Comparison of ENCODE assay signal across 8 mouse cellular contexts in the genomic region with DNA sequence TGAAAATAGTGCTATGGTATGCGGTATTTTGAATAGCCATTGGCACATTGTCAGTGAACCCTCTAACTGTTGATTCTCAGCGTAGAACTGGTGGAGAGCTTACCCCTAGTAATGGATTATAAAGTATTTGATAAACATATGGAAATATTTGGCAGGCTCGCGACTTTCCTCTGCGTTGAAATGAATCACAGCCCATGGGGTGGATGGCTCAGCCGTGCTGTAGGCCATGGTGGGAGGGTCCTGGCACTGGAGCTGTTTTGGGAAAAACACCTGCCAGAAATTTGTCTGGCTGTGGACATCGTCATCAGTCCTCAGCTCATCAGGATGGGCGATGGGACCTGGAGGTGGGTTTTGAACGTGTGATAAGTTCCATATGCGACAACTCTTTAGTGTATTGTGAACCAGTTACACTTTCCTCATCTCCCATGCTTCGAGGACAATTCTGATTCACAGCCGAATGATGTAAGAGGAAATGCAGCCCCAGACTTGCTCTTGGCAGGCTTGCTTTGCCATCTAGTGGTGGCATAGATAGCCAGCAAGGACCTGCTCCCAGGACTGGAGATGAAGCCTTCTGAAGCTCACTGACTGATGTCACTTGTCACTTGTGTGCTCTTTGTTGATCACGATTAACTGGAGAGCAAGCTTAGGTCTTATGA. TPM values are rescaled to one million over a fixed set of nuclear protein-coding genes. Genes with fewer than 3 reads are reported as not detected.
DNase-seq lines count a peak whose midpoint lies in the region; ATAC-seq and TF ChIP-seq lines count a peak whose summit lies in the region.

No protein-coding gene starts in this region.

- no peaks in the 10 kb centered on the region for H3K36me3 ChIP-seq in heart, embryonic 15.5 days
- no peaks in the 10 kb centered on the region for H3K36me3 ChIP-seq in liver, embryonic 11.5 days (ENCODE audit: control insufficient read depth, insufficient read depth, low read length)
- H3K36me3 ChIP-seq in neural tube, embryonic 12.5 days = no peaks in the 10 kb centered on the region

- H3K27me3 ChIP-seq in heart, embryonic 15.5 days = no peaks in the 10 kb centered on the region
- peaks cover 4% of the 10 kb centered on the region for H3K27me3 ChIP-seq in liver, embryonic 11.5 days (replicated peaks; ENCODE audit: control insufficient read depth, insufficient read depth, low read length)
- H3K27me3 ChIP-seq in neural tube, embryonic 12.5 days (replicated peaks) = no peaks in the 10 kb centered on the region

- DNase-seq in CD4-positive helper T cell, adult 2 months (ENCODE audit: low read depth, low spot score) = peak; percentile 10
- DNase-seq in fibroblast of lung, adult 2 months (ENCODE audit: low read depth) = peak; percentile 56
- peak; percentile 64 for DNase-seq in kidney, postnatal 14 days
- no peak for DNase-seq in liver, embryonic 11.5 days (ENCODE audit: low spot score)
- DNase-seq in thymus, postnatal 36 days = peak; percentile 7 to 11

- H3K27ac ChIP-seq in bone marrow macrophage, adult 2 months (ENCODE audit: insufficient read depth, low read depth, low read length) = no peak overlapping the region
- no peak overlapping the region for H3K27ac ChIP-seq in heart, embryonic 15.5 days
- H3K27ac ChIP-seq in liver, embryonic 11.5 days (ENCODE audit: low read depth, low read length) = no peak overlapping the region
- H3K27ac ChIP-seq in neural tube, embryonic 12.5 days = no peak overlapping the region

- TF ChIP-seq POLR2A in bone marrow macrophage, adult 2 months (IDR thresholded peaks at IDR 0.05; ENCODE audit: borderline replicate concordance, low read depth, low read length) = no peak

- no peak overlapping the region for H3K4me3 ChIP-seq in bone marrow macrophage, adult 2 months (ENCODE audit: insufficient read depth, low read length)
- no peak overlapping the region for H3K4me3 ChIP-seq in heart, embryonic 15.5 days
- no peak overlapping the region for H3K4me3 ChIP-seq in liver, embryonic 11.5 days (ENCODE audit: low read depth, low read length)
- no peak overlapping the region for H3K4me3 ChIP-seq in neural tube, embryonic 12.5 days

- H3K4me2 ChIP-seq in heart, embryonic 15.5 days = peak overlapping the region; percentile 20; the same call in 1 of the 2 replicates
- no peak overlapping the region for H3K4me2 ChIP-seq in liver, embryonic 11.5 days
- no peak overlapping the region for H3K4me2 ChIP-seq in neural tube, embryonic 12.5 days (replicated peaks)

- peak; percentile 75 for ATAC-seq in heart, embryonic 15.5 days (replicated peaks; ENCODE audit: insufficient number of reproducible peaks, insufficient read depth, low FRiP score, low read depth)
- ATAC-seq in liver, embryonic 11.5 days (replicated peaks; ENCODE audit: low FRiP score) = peak; percentile 57
- ATAC-seq in neural tube, embryonic 12.5 days (ENCODE audit: low FRiP score, low read depth) = peak; percentile 45; the same call in 1 of the 2 replicates

- H3K4me1 ChIP-seq in bone marrow macrophage, adult 2 months (ENCODE audit: control insufficient read depth, insufficient read depth, low read length) = no peaks in the 10 kb centered on the region
- peaks cover 12% of the 10 kb centered on the region; the same call in 1 of the 2 replicates for H3K4me1 ChIP-seq in heart, embryonic 15.5 days (replicated peaks)
- H3K4me1 ChIP-seq in liver, embryonic 11.5 days (replicated peaks; ENCODE audit: control insufficient read depth, insufficient read depth, low read length) = no peaks in the 10 kb centered on the region
- H3K4me1 ChIP-seq in neural tube, embryonic 12.5 days = peaks cover 5% of the 10 kb centered on the region

- 23% methylated on average over 13 of the region's 13 CpGs for WGBS in heart, embryonic 15.5 days
- WGBS in liver, embryonic 11.5 days = 39% methylated on average over 13 of the region's 13 CpGs
- WGBS in neural tube, embryonic 12.5 days = 41% methylated on average over 13 of the region's 13 CpGs

- H3K9ac ChIP-seq in heart, embryonic 15.5 days = no peak overlapping the region
- no peak overlapping the region for H3K9ac ChIP-seq in liver, embryonic 11.5 days (ENCODE audit: low read depth, low read length)
- no peak overlapping the region for H3K9ac ChIP-seq in neural tube, embryonic 12.5 days

- no peaks in the 10 kb centered on the region for H3K9me3 ChIP-seq in heart, embryonic 15.5 days (replicated peaks)
- no peaks in the 10 kb centered on the region for H3K9me3 ChIP-seq in liver, embryonic 11.5 days (ENCODE audit: control insufficient read depth, low read length)
- no peaks in the 10 kb centered on the region for H3K9me3 ChIP-seq in neural tube, embryonic 12.5 days

- peak; percentile 18; the same call in 1 of the 2 replicates for TF ChIP-seq CTCF in bone marrow macrophage, adult 2 months (IDR thresholded peaks at IDR 0.05; ENCODE audit: low read depth, low read length)

RNA-seq across cellular contexts. Expression of a gene that starts 2.6 kb away (rescaled TPM):
- polyA plus RNA-seq in bone marrow macrophage, adult 2 months (2012; ENCODE audit: insufficient read depth, insufficient read length, missing spikeins) = not detected in 2 replicates
- polyA plus RNA-seq in heart, embryonic 15.5 days (2015; fragmentation: Nextera tagmentation; extraction: Ambion mirVana) = 46.5 and 56.4 TPM in 2 replicates
- polyA plus RNA-seq in liver, embryonic 11.5 days (2014; fragmentation: Nextera tagmentation; extraction: Ambion mirVana) = 2.3 and 3.7 TPM in 2 replicates
- polyA plus RNA-seq in neural tube, embryonic 12.5 days (2016; fragmentation: Nextera tagmentation; extraction: Ambion mirVana) = 3.2 and 5.0 TPM in 2 replicates

RNA-seq across cellular contexts. Expression of a gene that starts 50.3 kb away (rescaled TPM):
- polyA plus RNA-seq in bone marrow macrophage, adult 2 months (2012; ENCODE audit: insufficient read depth, insufficient read length, missing spikeins) = 8.3 and 10.4 TPM in 2 replicates
- polyA plus RNA-seq in heart, embryonic 15.5 days (2015; fragmentation: Nextera tagmentation; extraction: Ambion mirVana) = 27.9 and 32.4 TPM in 2 replicates
- polyA plus RNA-seq in liver, embryonic 11.5 days (2014; fragmentation: Nextera tagmentation; extraction: Ambion mirVana) = 6.6 and 7.7 TPM in 2 replicates
- 23.7 and 26.3 TPM in 2 replicates for polyA plus RNA-seq in neural tube, embryonic 12.5 days (2016; fragmentation: Nextera tagmentation; extraction: Ambion mirVana)
